Mouse (Mus musculus) lung, postnatal 0 days (tissue): ENCODE results near the gene Mvb12b. TPM values are rescaled to one million over a fixed set of nuclear protein-coding genes. Genes with fewer than 3 reads are reported as not detected.

Source experiments
- ATAC-seq: fragments of 200-750 bp; cut with Nextera tagmentation; 2 replicates; pipeline ENCODE4 v1.8.0; 2017; ENCODE audit warnings: moderate library complexity
- DNase-seq: peaks from one replicate; pipeline ENCODE4 v3.0.0-alpha.2; 2016; ENCODE audit warnings: low spot score
- H3K27ac ChIP-seq: fragments of 300-500 bp; sonication (generic); 2 replicates; pipeline ENCODE4 v1.5.1; 2014; ENCODE audit warnings: antibody characterized with exemption, mild to moderate bottlenecking, low read length, mixed read lengths
- H3K27me3 ChIP-seq: fragments of 300-500 bp; sonication (generic); replicated peaks from 2 replicates; pipeline ENCODE4 v1.6.1; 2014; ENCODE audit warnings: low read length, mixed read lengths; ENCODE audit not compliant: insufficient read depth
- H3K36me3 ChIP-seq: fragments of 300-500 bp; sonication (generic); 2 replicates; pipeline ENCODE4 v1.6.1; 2014; ENCODE audit warnings: low read length, mixed read lengths; ENCODE audit not compliant: insufficient read depth
- H3K4me1 ChIP-seq: fragments of 300-500 bp; sonication (generic); 2 replicates; pipeline ENCODE4 v1.6.1; 2014; ENCODE audit warnings: antibody characterized with exemption, low read depth, low read length, mixed read lengths; ENCODE audit not compliant: insufficient read depth
- H3K4me2 ChIP-seq: fragments of 300-500 bp; sonication (generic); replicated peaks from 2 replicates; pipeline ENCODE4 v1.6.1; 2014; ENCODE audit warnings: low read depth, mild to moderate bottlenecking, low read length, moderate library complexity, mixed read lengths
- H3K4me3 ChIP-seq: fragments of 300-500 bp; sonication (generic); 2 replicates; pipeline ENCODE4 v1.5.1; 2014; ENCODE audit warnings: low read depth, low read length
- H3K9ac ChIP-seq: fragments of 300-500 bp; sonication (generic); replicated peaks from 2 replicates; pipeline ENCODE4 v1.6.1; 2014; ENCODE audit warnings: low read depth, mild to moderate bottlenecking
- H3K9me3 ChIP-seq: fragments of 300-500 bp; sonication (generic); 2 replicates; pipeline ENCODE4 v1.6.1; 2016; ENCODE audit warnings: low read length, mixed read lengths
- CTCF ChIP-seq: IDR thresholded peaks from 2 replicates; pipeline ENCODE4 v1.5.1; 2016; ENCODE audit warnings: antibody characterized with exemption, mild to moderate bottlenecking
- EP300 ChIP-seq: IDR thresholded peaks from 2 replicates; pipeline ENCODE4 v1.6.1; 2016; ENCODE audit warnings: antibody characterized with exemption, mild to moderate bottlenecking, control low read depth
- WGBS: fragments of 180-500 bp; shearing (Covaris S2); extraction: QIAGEN DNeasy Blood & Tissue Kit; methylation state at CpG from one replicate; pipeline ENCODE4 v1.1.7; 2014; 5-methylcytosine and 5-hydroxymethylcytosine counted together
- polyA plus RNA-seq: library from polyadenylated mRNA; unstranded; fragments of >200 nt; fragmentation: Nextera tagmentation; extraction: Ambion mirVana; gene quantifications from 2 replicates; pipeline ENCODE4 v1.2.1, GENCODE M21; 2015

Gene Mvb12b
- polyA plus RNA-seq, 1 experiment from 2014 or later: 21.3 TPM

DNA sequence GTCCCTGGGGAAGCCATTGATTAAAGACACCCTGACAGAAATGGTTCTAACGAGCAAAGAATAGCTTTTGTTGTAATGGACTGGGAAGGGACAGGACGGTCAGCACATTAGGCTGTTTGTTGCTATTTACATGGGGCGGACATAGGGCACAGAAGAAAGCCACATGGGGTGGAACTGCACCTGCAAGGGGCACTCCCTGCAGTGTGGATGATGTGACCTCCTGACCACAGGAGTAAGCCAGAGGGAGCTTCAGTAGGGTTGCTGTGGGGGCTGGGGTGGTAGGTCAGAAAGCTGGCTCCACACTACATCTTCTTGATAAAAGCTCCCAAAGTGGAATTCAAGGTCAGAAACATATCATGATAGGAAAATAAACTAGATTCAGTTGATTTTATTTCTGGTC lies 47.3 kb downstream of the Mvb12b start:
- ATAC-seq (no peak), DNase-seq (no peak)
- Histone ChIP-seq H3K4me2 (no peak overlapping the region), H3K36me3 (no peaks in the 10 kb centered on the region), H3K27me3 (no peaks in the 10 kb centered on the region), H3K9me3 (no peaks in the 10 kb centered on the region), H3K27ac (no peak overlapping the region), H3K4me3 (no peak overlapping the region), H3K4me1 (no peaks in the 10 kb centered on the region; the same call in 1 of the 2 replicates), H3K9ac (no peak overlapping the region)
- WGBS: 80% methylated on average over 3 of the region's 3 CpGs
- TF ChIP-seq CTCF (no peak), EP300 (no peak)

DNA sequence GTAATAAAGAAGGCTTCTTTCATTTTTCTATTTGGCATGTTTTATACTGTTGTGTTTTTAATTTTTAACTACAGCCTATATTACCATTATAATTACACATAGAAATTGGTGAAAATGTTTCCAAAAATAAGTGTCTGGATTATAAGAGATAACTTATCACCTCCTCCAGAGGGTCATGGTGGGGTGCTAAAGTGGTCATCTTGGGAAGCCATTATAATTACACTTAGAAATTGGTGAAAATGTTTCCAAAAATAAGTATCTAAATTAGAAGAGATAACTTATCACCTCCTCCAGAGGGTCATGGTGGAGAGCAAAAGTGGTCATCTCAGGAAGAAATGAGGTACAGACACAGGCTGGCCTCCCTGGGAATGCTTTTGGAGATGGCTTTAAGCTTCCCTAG lies 48.5 kb downstream of the Mvb12b start:
- ATAC-seq: no peak
- Histone ChIP-seq H3K9me3 (no peaks in the 10 kb centered on the region), H3K27me3 (no peaks in the 10 kb centered on the region), H3K4me3 (no peak overlapping the region), H3K4me2 (no peak overlapping the region), H3K9ac (no peak overlapping the region), H3K36me3 (no peaks in the 10 kb centered on the region), H3K27ac (no peak overlapping the region), H3K4me1 (no peaks in the 10 kb centered on the region; the same call in 1 of the 2 replicates)
- DNase-seq: no peak
- TF ChIP-seq CTCF (no peak), EP300 (no peak)

DNA sequence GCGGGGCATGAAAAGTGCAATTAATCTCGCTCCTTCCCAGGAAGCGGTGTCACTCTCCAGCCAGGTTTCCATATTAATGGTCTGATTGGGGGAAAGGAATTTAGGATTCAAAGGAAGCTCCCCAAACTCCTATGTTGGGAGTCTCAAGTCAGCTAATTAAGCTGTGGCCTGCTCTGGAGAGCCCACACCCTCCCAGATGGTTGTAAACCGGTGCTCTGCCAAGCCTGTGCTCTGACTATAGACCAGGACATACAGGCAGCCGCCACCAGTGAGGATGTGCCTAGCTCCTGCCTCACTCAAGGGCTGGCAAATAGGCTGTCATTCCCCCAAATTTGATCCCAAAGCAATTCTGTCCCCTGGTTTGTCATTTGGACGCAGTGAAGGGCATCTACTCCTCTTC lies 50.4 kb downstream of the Mvb12b start:
- Histone ChIP-seq H3K9ac (no peak overlapping the region), H3K4me2 (no peak overlapping the region), H3K9me3 (no peaks in the 10 kb centered on the region), H3K4me3 (no peak overlapping the region), H3K27me3 (no peaks in the 10 kb centered on the region), H3K36me3 (no peaks in the 10 kb centered on the region), H3K4me1 (no peaks in the 10 kb centered on the region), H3K27ac (no peak overlapping the region)
- DNase-seq: no peak
- 88% methylated on average over 6 of the region's 6 CpGs for WGBS
- no peak for ATAC-seq
- TF ChIP-seq CTCF: no peak
- no peak for TF ChIP-seq EP300

DNA sequence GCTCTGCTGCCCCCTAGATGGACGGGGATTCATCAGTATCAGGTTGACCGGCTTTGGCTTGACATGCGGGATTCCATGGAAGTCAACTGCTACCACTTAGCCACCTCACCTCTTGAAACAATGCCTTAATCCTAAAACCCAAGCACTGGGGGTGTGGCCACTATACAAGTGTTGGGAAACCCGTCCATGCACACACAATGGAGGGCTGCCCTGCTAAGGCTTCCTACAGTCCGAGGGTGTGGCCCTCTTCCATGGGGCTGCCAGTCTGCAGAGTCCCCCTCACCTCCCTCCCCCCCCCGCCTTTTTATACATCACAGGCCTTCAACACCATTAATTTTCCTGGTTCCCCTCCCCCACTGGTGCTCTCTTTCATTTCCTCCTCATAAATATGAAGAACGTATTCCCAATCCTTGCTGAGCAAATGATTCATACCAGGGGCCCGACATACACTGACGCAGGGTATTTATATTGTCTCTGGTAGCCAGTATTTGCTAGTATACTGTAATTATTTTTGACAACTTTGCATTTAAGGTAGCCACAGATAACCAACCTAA lies 51.0 kb downstream of the Mvb12b start:
- H3K9me3 ChIP-seq: no peaks in the 10 kb centered on the region
- no peaks in the 10 kb centered on the region for H3K4me1 ChIP-seq
- no peak for TF ChIP-seq EP300
- TF ChIP-seq CTCF: 0 out of 2 replicates have a peak, but pooled peaks have one; percentile 18
- no peak overlapping the region for H3K4me3 ChIP-seq
- H3K27me3 ChIP-seq: no peaks in the 10 kb centered on the region
- no peak for ATAC-seq
- H3K4me2 ChIP-seq: no peak overlapping the region
- H3K27ac ChIP-seq: no peak overlapping the region
- no peaks in the 10 kb centered on the region for H3K36me3 ChIP-seq
- no peak for DNase-seq
- no peak overlapping the region for H3K9ac ChIP-seq
- WGBS: 73% methylated on average over 9 of the region's 9 CpGs

DNA sequence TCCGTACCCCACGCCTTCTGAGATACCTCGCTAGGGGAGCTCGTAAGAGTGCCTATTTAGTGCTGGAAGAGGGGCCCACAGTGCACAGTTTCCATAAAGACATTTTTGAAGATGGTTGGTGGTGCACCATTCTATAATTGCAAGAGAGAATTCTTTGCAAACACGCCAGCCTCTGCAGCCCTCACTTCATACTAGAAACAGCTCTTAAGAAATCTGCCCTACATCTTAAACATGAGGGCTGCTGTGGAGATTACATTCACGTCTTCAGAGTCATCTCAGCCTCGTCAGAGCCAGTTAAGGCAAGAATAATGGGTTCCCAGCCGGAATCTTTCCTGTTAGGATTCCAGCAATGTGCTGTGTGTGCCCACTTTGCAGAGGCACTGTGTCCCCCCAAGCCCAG lies 52.7 kb downstream of the Mvb12b start:
- Histone ChIP-seq H3K4me3 (no peak overlapping the region), H3K27ac (no peak overlapping the region), H3K9ac (no peak overlapping the region), H3K36me3 (peaks cover 7% of the 10 kb centered on the region; the same call in 1 of the 2 replicates), H3K4me2 (no peak overlapping the region), H3K27me3 (no peaks in the 10 kb centered on the region), H3K9me3 (no peaks in the 10 kb centered on the region), H3K4me1 (no peaks in the 10 kb centered on the region)
- ATAC-seq: no peak
- 80% methylated on average over 8 of the region's 8 CpGs for WGBS
- TF ChIP-seq EP300: no peak
- TF ChIP-seq CTCF: no peak
- DNase-seq: no peak

DNA sequence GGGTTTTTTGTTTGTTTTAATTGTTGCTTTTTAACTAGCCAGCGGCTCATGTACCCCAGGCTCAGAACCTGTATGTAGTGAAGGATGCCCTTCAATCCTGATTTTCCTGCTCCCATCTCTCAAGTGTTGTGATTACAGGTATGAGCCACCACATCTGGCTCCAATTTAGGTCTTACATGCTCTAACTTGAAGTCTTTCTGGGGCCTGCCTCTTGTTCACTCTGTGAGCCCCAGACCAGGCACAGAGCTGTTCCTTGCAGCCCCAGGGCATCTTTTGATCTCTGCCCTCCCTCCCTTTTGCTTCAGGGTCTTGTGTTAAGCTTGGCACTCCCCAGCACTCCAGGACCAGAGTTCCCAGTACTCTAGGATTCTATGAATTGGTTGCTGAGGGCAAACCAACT lies 53.8 kb downstream of the Mvb12b start:
- H3K4me2 ChIP-seq: no peak overlapping the region
- TF ChIP-seq CTCF: no peak
- TF ChIP-seq EP300: no peak
- no peaks in the 10 kb centered on the region for H3K4me1 ChIP-seq
- no peaks in the 10 kb centered on the region for H3K9me3 ChIP-seq
- no peak overlapping the region for H3K4me3 ChIP-seq
- DNase-seq: no peak
- H3K36me3 ChIP-seq: peaks cover 7% of the 10 kb centered on the region; the same call in 1 of the 2 replicates
- 76% methylated on average over 1 of the region's 1 CpGs for WGBS
- no peak overlapping the region for H3K27ac ChIP-seq
- ATAC-seq: no peak
- H3K9ac ChIP-seq: no peak overlapping the region
- H3K27me3 ChIP-seq: no peaks in the 10 kb centered on the region

DNA sequence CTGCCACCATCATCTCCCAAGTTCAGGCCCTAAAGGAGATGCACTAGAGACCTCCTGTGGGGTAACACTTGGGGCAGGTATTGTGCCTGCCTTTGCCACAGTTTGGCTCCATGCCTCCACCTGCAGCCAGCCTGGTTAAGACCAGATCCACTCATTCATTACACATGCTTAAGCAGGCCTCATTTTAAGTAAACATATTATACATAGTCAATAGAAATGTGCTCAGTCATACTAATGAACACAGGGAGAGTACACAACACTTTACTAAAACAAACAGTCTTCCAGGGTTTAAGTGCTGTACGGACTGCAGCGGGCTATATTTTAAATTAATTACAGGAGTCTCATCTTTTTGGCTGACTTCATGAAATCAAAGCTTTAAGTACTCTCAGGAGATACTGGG lies 57.9 kb downstream of the Mvb12b start:
- Histone ChIP-seq H3K4me3 (no peak overlapping the region), H3K9ac (no peak overlapping the region), H3K4me1 (no peaks in the 10 kb centered on the region), H3K27me3 (no peaks in the 10 kb centered on the region), H3K4me2 (no peak overlapping the region), H3K27ac (no peak overlapping the region), H3K36me3 (peaks cover 8% of the 10 kb centered on the region; the same call in 1 of the 2 replicates), H3K9me3 (no peaks in the 10 kb centered on the region)
- WGBS: 52% methylated on average over 2 of the region's 2 CpGs
- DNase-seq (no peak), ATAC-seq (peak; percentile 55)
- TF ChIP-seq EP300: no peak
- no peak for TF ChIP-seq CTCF
